Mouse (Mus musculus): ENCODE data around the gene Mterf2. TPM values are rescaled to one million over a fixed set of nuclear protein-coding genes. Genes with fewer than 3 reads are reported as not detected.

The Mterf2 gene
- 35.2 and 38.2 TPM in 2 replicates for polyA plus RNA-seq (2015; fragmentation: Nextera tagmentation; extraction: Ambion mirVana)

GRCm38 (mm10) chr10:85127395-85128287 is at the start of gene Mterf2:
TSS of gene Mterf2 (minus strand) at chr10:85128027.
- peak; percentile 100 for ATAC-seq (ENCODE audit: low read depth)
- no peaks in the 10 kb centered on the region for H3K27me3 ChIP-seq
- H3K36me3 ChIP-seq = peaks cover 32% of the 10 kb centered on the region
- 9% methylated on average over 20 of the region's 20 CpGs for WGBS
- peak within 1 kb of the TSS; percentile 57 for H3K4me3 ChIP-seq
- H3K27ac ChIP-seq (replicated peaks) = peak within 1 kb of the TSS; percentile 64
- peak within 1 kb of the TSS; percentile 79 for H3K9ac ChIP-seq
- peaks cover 24% of the 10 kb centered on the region for H3K4me1 ChIP-seq (replicated peaks)
- peak within 1 kb of the TSS; percentile 63 for H3K4me2 ChIP-seq
- no peaks in the 10 kb centered on the region for H3K9me3 ChIP-seq

- Histone ChIP-seq H3K36me3 (no peaks in the 10 kb centered on the region), H3K27me3 (no peaks in the 10 kb centered on the region), H3K4me1 (replicated peaks) (no peaks in the 10 kb centered on the region; the same call in 1 of the 2 replicates), H3K9ac (no peak overlapping the region), H3K4me2 (no peak overlapping the region), H3K27ac (replicated peaks) (no peak overlapping the region), H3K9me3 (no peaks in the 10 kb centered on the region), H3K4me3 (no peak overlapping the region)
- 88% methylated on average over 2 of the region's 2 CpGs for WGBS
- no peak for ATAC-seq (ENCODE audit: low read depth)
Observed at GRCm38 (mm10) chr10:85176640-85177039, 48.8 kb upstream of the Mterf2 start.

- Histone ChIP-seq H3K9me3 (no peaks in the 10 kb centered on the region), H3K9ac (no peak overlapping the region), H3K4me3 (no peak overlapping the region), H3K4me1 (replicated peaks) (peaks cover 4% of the 10 kb centered on the region; the same call in 1 of the 2 replicates), H3K36me3 (no peaks in the 10 kb centered on the region), H3K27me3 (no peaks in the 10 kb centered on the region), H3K27ac (replicated peaks) (no peak overlapping the region), H3K4me2 (no peak overlapping the region)
- no peak for ATAC-seq (ENCODE audit: low read depth)
- 83% methylated on average over 5 of the region's 5 CpGs for WGBS
Observed at GRCm38 (mm10) chr10:85165306-85165705, 37.5 kb upstream of the Mterf2 start.

GRCm38 (mm10) chr10:85164791-85165190 is 37.0 kb upstream of the Mterf2 start:
- Histone ChIP-seq H3K9me3 (no peaks in the 10 kb centered on the region), H3K4me1 (replicated peaks) (peaks cover 4% of the 10 kb centered on the region; the same call in 1 of the 2 replicates), H3K36me3 (no peaks in the 10 kb centered on the region), H3K27ac (replicated peaks) (no peak overlapping the region), H3K9ac (no peak overlapping the region), H3K4me3 (no peak overlapping the region), H3K4me2 (no peak overlapping the region), H3K27me3 (no peaks in the 10 kb centered on the region)
- WGBS = 92% methylated on average over 13 of the region's 13 CpGs
- ATAC-seq (ENCODE audit: low read depth) = no peak

GRCm38 (mm10) chr10:85161745-85162351 is 34.0 kb upstream of the Mterf2 start:
- no peaks in the 10 kb centered on the region for H3K36me3 ChIP-seq
- H3K27ac ChIP-seq (replicated peaks) = no peak overlapping the region
- H3K9me3 ChIP-seq = no peaks in the 10 kb centered on the region
- peaks cover 4% of the 10 kb centered on the region; the same call in 1 of the 2 replicates for H3K4me1 ChIP-seq (replicated peaks)
- no peak for ATAC-seq (ENCODE audit: low read depth)
- no peak overlapping the region for H3K4me2 ChIP-seq
- no peak overlapping the region for H3K4me3 ChIP-seq
- WGBS = 74% methylated on average over 5 of the region's 5 CpGs
- H3K27me3 ChIP-seq = no peaks in the 10 kb centered on the region
- no peak overlapping the region for H3K9ac ChIP-seq

- H3K4me1 ChIP-seq (replicated peaks) = peaks cover 4% of the 10 kb centered on the region; the same call in 1 of the 2 replicates
- H3K36me3 ChIP-seq = no peaks in the 10 kb centered on the region
- H3K9ac ChIP-seq = no peak overlapping the region
- H3K9me3 ChIP-seq = no peaks in the 10 kb centered on the region
- H3K27me3 ChIP-seq = no peaks in the 10 kb centered on the region
- H3K4me2 ChIP-seq = no peak overlapping the region
- WGBS = 83% methylated on average over 1 of the region's 1 CpGs
- H3K27ac ChIP-seq (replicated peaks) = no peak overlapping the region
- H3K4me3 ChIP-seq = no peak overlapping the region
- ATAC-seq (ENCODE audit: low read depth) = no peak
Observed at GRCm38 (mm10) chr10:85159989-85160619, 32.3 kb upstream of the Mterf2 start.

GRCm38 (mm10) chr10:85157451-85157850 is 29.6 kb upstream of the Mterf2 start:
- no peak overlapping the region for H3K27ac ChIP-seq (replicated peaks)
- H3K9ac ChIP-seq = no peak overlapping the region
- H3K9me3 ChIP-seq = no peaks in the 10 kb centered on the region
- H3K27me3 ChIP-seq = no peaks in the 10 kb centered on the region
- H3K4me3 ChIP-seq = no peak overlapping the region
- ATAC-seq (ENCODE audit: low read depth) = no peak
- H3K4me1 ChIP-seq (replicated peaks) = peaks cover 4% of the 10 kb centered on the region; the same call in 1 of the 2 replicates
- H3K36me3 ChIP-seq = no peaks in the 10 kb centered on the region
- 92% methylated on average over 7 of the region's 7 CpGs for WGBS
- H3K4me2 ChIP-seq = no peak overlapping the region

GRCm38 (mm10) chr10:85154195-85154594 is 26.4 kb upstream of the Mterf2 start:
- Histone ChIP-seq H3K9ac (no peak overlapping the region), H3K9me3 (no peaks in the 10 kb centered on the region), H3K4me3 (no peak overlapping the region), H3K27ac (replicated peaks) (no peak overlapping the region), H3K27me3 (no peaks in the 10 kb centered on the region), H3K4me1 (replicated peaks) (no peaks in the 10 kb centered on the region), H3K36me3 (peaks cover 8% of the 10 kb centered on the region; the same call in 1 of the 2 replicates), H3K4me2 (no peak overlapping the region)
- ATAC-seq (ENCODE audit: low read depth) = no peak
- WGBS = 11% methylated on average over 2 of the region's 2 CpGs

- H3K36me3 ChIP-seq = peaks cover 39% of the 10 kb centered on the region
- WGBS = 80% methylated on average over 5 of the region's 5 CpGs
- H3K9me3 ChIP-seq = no peaks in the 10 kb centered on the region
- no peaks in the 10 kb centered on the region for H3K4me1 ChIP-seq (replicated peaks)
- H3K4me2 ChIP-seq = no peak overlapping the region
- no peak for ATAC-seq (ENCODE audit: low read depth)
- no peak overlapping the region for H3K4me3 ChIP-seq
- no peaks in the 10 kb centered on the region for H3K27me3 ChIP-seq
- no peak overlapping the region for H3K27ac ChIP-seq (replicated peaks)
- no peak overlapping the region for H3K9ac ChIP-seq
Observed at GRCm38 (mm10) chr10:85149226-85149625, 21.4 kb upstream of the Mterf2 start.

GRCm38 (mm10) chr10:85146282-85146681 is 18.5 kb upstream of the Mterf2 start:
- Histone ChIP-seq H3K4me1 (replicated peaks) (0 out of 2 replicates have a peak, but pooled peaks cover 3% of the 10 kb centered on the region), H3K4me3 (no peak overlapping the region), H3K4me2 (no peak overlapping the region), H3K36me3 (peaks cover 57% of the 10 kb centered on the region), H3K9me3 (no peaks in the 10 kb centered on the region), H3K9ac (no peak overlapping the region), H3K27me3 (no peaks in the 10 kb centered on the region), H3K27ac (replicated peaks) (no peak overlapping the region)
- WGBS = 79% methylated on average over 14 of the region's 14 CpGs
- ATAC-seq (ENCODE audit: low read depth) = no peak

GRCm38 (mm10) chr10:85141465-85141864 is 13.6 kb upstream of the Mterf2 start:
- Histone ChIP-seq H3K27me3 (no peaks in the 10 kb centered on the region), H3K9ac (no peak overlapping the region), H3K27ac (replicated peaks) (no peak overlapping the region), H3K4me1 (replicated peaks) (0 out of 2 replicates have a peak, but pooled peaks cover 6% of the 10 kb centered on the region), H3K4me3 (no peak overlapping the region), H3K4me2 (no peak overlapping the region), H3K9me3 (no peaks in the 10 kb centered on the region), H3K36me3 (peaks cover 48% of the 10 kb centered on the region)
- no peak for ATAC-seq (ENCODE audit: low read depth)
- 69% methylated on average over 9 of the region's 9 CpGs for WGBS

- Histone ChIP-seq H3K4me2 (no peak overlapping the region), H3K27me3 (no peaks in the 10 kb centered on the region), H3K9me3 (no peaks in the 10 kb centered on the region), H3K4me1 (replicated peaks) (0 out of 2 replicates have a peak, but pooled peaks cover 5% of the 10 kb centered on the region), H3K4me3 (no peak overlapping the region), H3K27ac (replicated peaks) (no peak overlapping the region), H3K36me3 (peaks cover 26% of the 10 kb centered on the region), H3K9ac (no peak overlapping the region)
- WGBS = 90% methylated on average over 6 of the region's 6 CpGs
- ATAC-seq (ENCODE audit: low read depth) = no peak
Observed at GRCm38 (mm10) chr10:85136573-85136972, 8.7 kb upstream of the Mterf2 start.

Data from neural tube, embryonic 13.5 days (tissue).